Mouse (Mus musculus) lung, embryonic 14.5 days (tissue): ENCODE measurements around the gene Cfap36. TPM values are rescaled to one million over a fixed set of nuclear protein-coding genes. Genes with fewer than 3 reads are reported as not detected.
A peak's percentile ranks its signal among the peaks of the same experiment; 100 is the strongest.

ENCODE experiments used
- ATAC-seq: fragments of 200-750 bp; cut with Nextera tagmentation; 2 replicates; pipeline ENCODE4 v1.8.0; 2017; ENCODE audit warnings: mild to moderate bottlenecking, moderate TSS enrichment, moderate library complexity; ENCODE audit not compliant: insufficient read depth
- DNase-seq: peaks from one replicate; pipeline ENCODE4 v3.0.0-alpha.2; 2015
- H3K27ac ChIP-seq: fragments of 300-500 bp; sonication (generic); 2 replicates; pipeline ENCODE4 v1.5.1; 2014; ENCODE audit warnings: low read depth, mild to moderate bottlenecking, moderate library complexity
- H3K27me3 ChIP-seq: fragments of 300-500 bp; sonication (generic); 2 replicates; pipeline ENCODE4 v1.6.1; 2014; ENCODE audit warnings: low read length, control low read depth; ENCODE audit not compliant: insufficient read depth
- H3K36me3 ChIP-seq: fragments of 300-500 bp; sonication (generic); 2 replicates; pipeline ENCODE4 v1.6.1; 2014; ENCODE audit warnings: control low read depth; ENCODE audit not compliant: insufficient read depth
- H3K4me1 ChIP-seq: fragments of 300-500 bp; sonication (generic); 2 replicates; pipeline ENCODE4 v1.6.1; 2014; ENCODE audit warnings: antibody characterized with exemption, control low read depth; ENCODE audit not compliant: insufficient read depth
- H3K4me2 ChIP-seq: fragments of 300-500 bp; sonication (generic); 2 replicates; pipeline ENCODE4 v1.6.1; 2014; ENCODE audit warnings: mild to moderate bottlenecking
- H3K4me3 ChIP-seq: fragments of 300-500 bp; sonication (generic); 2 replicates; pipeline ENCODE4 v1.5.1; 2014; ENCODE audit warnings: low read depth, low read length
- H3K9ac ChIP-seq: fragments of 300-500 bp; sonication (generic); 2 replicates; pipeline ENCODE4 v1.6.1; 2014
- H3K9me3 ChIP-seq: fragments of 300-500 bp; sonication (generic); 2 replicates; pipeline ENCODE4 v1.6.1; 2016; ENCODE audit warnings: low read depth, low read length, control low read depth
- CTCF ChIP-seq: IDR thresholded peaks from 2 replicates; pipeline ENCODE4 v1.5.1; 2016; ENCODE audit warnings: antibody characterized with exemption, low read depth
- WGBS: fragments of 180-500 bp; shearing (Covaris S2); extraction: QIAGEN DNeasy Blood & Tissue Kit; methylation state at CpG from one replicate; pipeline ENCODE4 v1.1.7; 2014; 5-methylcytosine and 5-hydroxymethylcytosine counted together
- polyA plus RNA-seq: library from polyadenylated mRNA; unstranded; fragments of >200 nt; fragmentation: Nextera tagmentation; extraction: Ambion mirVana; gene quantifications from 2 replicates; pipeline ENCODE4 v1.2.1, GENCODE M21; 2014

Cfap36 gene
- polyA plus RNA-seq, 1 experiment from 2014 or later, result 58.7 TPM

- no peak for DNase-seq
- no peak overlapping the region for H3K27ac ChIP-seq
- 88% methylated on average over 5 of the region's 5 CpGs for WGBS
These were observed 65.5 kb downstream of the Cfap36 start for GRCm38 (mm10) chr11:29181751-29182150.

GRCm38 (mm10) chr11:29180657-29181056 is 66.6 kb downstream of the Cfap36 start:
- DNase-seq (peak; percentile 32), ATAC-seq (no peak)
- no peaks in the 10 kb centered on the region for H3K27me3 ChIP-seq
- no peak overlapping the region for H3K9ac ChIP-seq
- WGBS, result 76% methylated on average over 3 of the region's 3 CpGs
- H3K27ac ChIP-seq, result peak overlapping the region; percentile 18; the same call in 1 of the 2 replicates
- H3K36me3 ChIP-seq, result peaks cover 39% of the 10 kb centered on the region
- H3K4me1 ChIP-seq, result no peaks in the 10 kb centered on the region
- no peaks in the 10 kb centered on the region for H3K9me3 ChIP-seq
- TF ChIP-seq CTCF, result no peak
- no peak overlapping the region for H3K4me3 ChIP-seq
- H3K4me2 ChIP-seq, result no peak overlapping the region

More at GRCm38 (mm10) chr11:29181751-29182150, 65.5 kb downstream of the Cfap36 start:
- Histone ChIP-seq H3K4me3 (no peak overlapping the region), H3K4me2 (no peak overlapping the region), H3K4me1 (no peaks in the 10 kb centered on the region), H3K27me3 (no peaks in the 10 kb centered on the region), H3K9ac (no peak overlapping the region), H3K36me3 (peaks cover 47% of the 10 kb centered on the region), H3K9me3 (no peaks in the 10 kb centered on the region)
- no peak for TF ChIP-seq CTCF
- no peak for ATAC-seq

DNA sequence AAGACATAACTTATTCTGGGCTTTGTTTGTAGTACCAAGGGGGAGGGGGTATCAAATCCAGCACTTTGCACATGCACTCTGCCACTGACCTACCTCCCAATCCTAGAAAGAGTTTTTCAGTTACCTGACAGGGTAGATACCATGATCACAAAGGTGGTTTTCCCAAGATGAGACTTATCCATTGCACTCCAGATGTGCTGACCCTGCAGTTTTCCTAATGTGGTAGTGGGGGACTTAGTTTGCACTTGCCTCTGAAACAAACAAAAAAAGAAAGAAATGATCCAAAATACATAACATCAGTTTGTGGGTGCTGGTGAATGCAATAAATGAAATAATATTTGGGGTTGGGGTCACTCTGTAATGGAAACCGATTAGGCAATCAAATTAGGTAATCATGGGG is 67.9 kb downstream of the Cfap36 start:
- peaks cover 33% of the 10 kb centered on the region for H3K36me3 ChIP-seq
- no peak overlapping the region for H3K27ac ChIP-seq
- H3K9ac ChIP-seq, result no peak overlapping the region
- H3K27me3 ChIP-seq, result no peaks in the 10 kb centered on the region
- TF ChIP-seq CTCF, result no peak
- H3K4me1 ChIP-seq, result no peaks in the 10 kb centered on the region
- ATAC-seq (no peak), DNase-seq (no peak)
- 87% methylated on average over 1 of the region's 1 CpGs for WGBS
- H3K9me3 ChIP-seq, result no peaks in the 10 kb centered on the region
- no peak overlapping the region for H3K4me2 ChIP-seq
- H3K4me3 ChIP-seq, result no peak overlapping the region

GRCm38 (mm10) chr11:29173706-29174436 is 73.3 kb downstream of the Cfap36 start:
- Histone ChIP-seq H3K27ac (peak overlapping the region; percentile 98), H3K9ac (peak overlapping the region; percentile 99), H3K4me3 (peak overlapping the region; percentile 96), H3K27me3 (no peaks in the 10 kb centered on the region), H3K4me2 (peak overlapping the region; percentile 87), H3K4me1 (peaks cover 4% of the 10 kb centered on the region; the same call in 1 of the 2 replicates), H3K36me3 (peaks cover 2% of the 10 kb centered on the region; the same call in 1 of the 2 replicates), H3K9me3 (no peaks in the 10 kb centered on the region)
- ATAC-seq (no peak), DNase-seq (peak; percentile 15)
- WGBS, result 2% methylated on average over 13 of the region's 13 CpGs
- no peak for TF ChIP-seq CTCF

DNA sequence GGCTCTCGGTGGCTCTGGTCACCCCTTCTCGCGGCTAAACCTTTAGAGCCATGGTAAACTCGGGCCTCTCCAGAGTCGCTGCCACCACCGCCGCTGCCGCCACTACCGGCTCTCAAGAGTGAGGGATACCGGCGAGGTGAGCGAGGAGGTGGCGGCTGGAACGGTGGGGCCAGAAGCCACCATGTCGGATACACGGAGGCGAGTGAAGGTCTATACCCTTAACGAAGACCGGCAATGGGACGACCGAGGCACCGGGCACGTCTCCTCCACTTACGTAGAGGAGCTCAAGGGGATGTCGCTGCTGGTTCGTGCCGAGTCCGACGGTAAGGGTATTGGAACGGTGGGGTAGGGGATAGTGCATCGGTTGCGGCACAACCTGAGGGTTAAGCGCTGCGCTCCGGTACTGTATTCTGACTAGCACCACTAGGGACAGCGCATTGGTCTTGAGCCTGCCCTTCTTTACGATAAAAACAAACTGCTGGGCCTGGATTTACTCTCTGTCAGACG is 74.0 kb downstream of the Cfap36 start:
- no peaks in the 10 kb centered on the region for H3K27me3 ChIP-seq
- peaks cover 4% of the 10 kb centered on the region; the same call in 1 of the 2 replicates for H3K4me1 ChIP-seq
- under 1% methylated on average over 38 of the region's 38 CpGs for WGBS
- peak overlapping the region; percentile 96 for H3K4me3 ChIP-seq
- TF ChIP-seq CTCF, result peak; percentile 71
- peak overlapping the region; percentile 98 for H3K27ac ChIP-seq
- no peaks in the 10 kb centered on the region for H3K9me3 ChIP-seq
- H3K4me2 ChIP-seq, result peak overlapping the region; percentile 87
- peak; percentile 73 for ATAC-seq
- peak; percentile 86 for DNase-seq
- H3K36me3 ChIP-seq, result peaks cover 2% of the 10 kb centered on the region; the same call in 1 of the 2 replicates
- peak overlapping the region; percentile 99 for H3K9ac ChIP-seq

DNA sequence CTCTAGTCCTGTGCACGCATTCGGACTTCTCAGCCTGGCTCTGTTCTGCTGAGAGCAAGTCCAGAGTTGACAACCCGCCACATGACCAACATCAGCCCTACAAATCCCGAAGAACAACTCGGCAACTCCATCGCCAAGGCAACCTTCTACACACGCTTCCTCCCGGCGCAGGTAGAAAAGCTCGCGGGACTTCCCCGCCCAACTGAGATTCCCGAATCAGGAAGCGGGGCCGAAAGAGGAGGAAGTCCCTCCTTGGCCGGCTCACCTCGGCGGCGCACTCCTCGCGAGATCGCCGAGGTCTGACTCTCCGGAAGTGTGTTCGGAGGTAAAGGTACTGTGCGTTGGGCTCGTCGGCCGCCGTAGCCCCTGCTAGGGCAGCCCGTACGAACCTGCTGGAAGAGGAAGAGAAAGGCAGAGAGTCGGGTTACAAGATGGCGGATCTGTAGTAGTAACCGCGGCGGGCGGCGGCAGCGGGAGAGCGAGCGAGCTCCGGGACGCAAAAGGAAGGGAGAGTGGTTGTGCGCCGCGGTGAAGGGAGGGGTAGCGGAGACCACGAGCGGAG is 74.6 kb downstream of the Cfap36 start, which contains the start of gene Ppp4r3b:
Gene Ppp4r3b, plus strand, starts transcription at position 328 of the 562 bp plus-strand sequence.
- Histone ChIP-seq H3K4me3 (peak within 1 kb of the TSS; percentile 96), H3K4me1 (peaks cover 4% of the 10 kb centered on the region; the same call in 1 of the 2 replicates), H3K4me2 (peak within 1 kb of the TSS; percentile 87), H3K9ac (peak within 1 kb of the TSS; percentile 99), H3K27me3 (no peaks in the 10 kb centered on the region), H3K27ac (peak within 1 kb of the TSS; percentile 98), H3K9me3 (no peaks in the 10 kb centered on the region), H3K36me3 (peaks cover 2% of the 10 kb centered on the region; the same call in 1 of the 2 replicates)
- ATAC-seq (peak; percentile 98), DNase-seq (peak; percentile 99)
- TF ChIP-seq CTCF, result no peak
- WGBS, result under 1% methylated on average over 50 of the region's 50 CpGs

DNA sequence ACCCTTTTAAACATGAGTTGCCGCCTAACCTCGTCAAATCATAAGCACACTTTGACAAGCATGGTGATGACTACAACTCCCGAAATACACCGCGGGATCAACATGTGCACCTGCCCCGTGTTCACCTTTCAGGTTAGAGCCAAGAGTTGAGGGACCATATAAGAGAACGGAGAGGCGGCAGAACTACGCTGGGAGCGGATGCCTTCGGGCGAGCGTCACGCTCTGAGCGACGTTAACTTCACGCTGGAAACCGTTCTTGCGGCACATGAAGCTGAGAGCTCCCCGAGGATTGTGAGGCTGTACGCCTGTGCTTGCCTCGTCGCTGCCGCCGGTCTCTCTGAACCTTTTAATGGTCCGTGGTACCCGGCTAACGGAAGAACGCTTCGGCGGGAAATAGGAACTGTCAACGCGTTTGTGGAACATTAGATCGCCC is 75.2 kb downstream of the Cfap36 start:
- H3K9me3 ChIP-seq, result no peaks in the 10 kb centered on the region
- H3K4me3 ChIP-seq, result peak overlapping the region; percentile 96
- under 1% methylated on average over 34 of the region's 34 CpGs for WGBS
- H3K4me1 ChIP-seq, result peaks cover 4% of the 10 kb centered on the region; the same call in 1 of the 2 replicates
- H3K36me3 ChIP-seq, result peaks cover 2% of the 10 kb centered on the region; the same call in 1 of the 2 replicates
- ATAC-seq (peak; percentile 33), DNase-seq (peak; percentile 59)
- H3K4me2 ChIP-seq, result peak overlapping the region; percentile 87
- no peak for TF ChIP-seq CTCF
- peak overlapping the region; percentile 99 for H3K9ac ChIP-seq
- H3K27ac ChIP-seq, result peak overlapping the region; percentile 82
- H3K27me3 ChIP-seq, result no peaks in the 10 kb centered on the region

Other genes starting within 250 kb of the Cfap36 start
- 42.0 and 43.2 TPM in 2 replicates for gene Pnpt1, start 116.7 kb downstream of the Cfap36 start, polyA plus RNA-seq
- 80.7 and 84.6 TPM in 2 replicates for gene Ppp4r3b, start 74.5 kb downstream of the Cfap36 start, polyA plus RNA-seq
- gene Ccdc88a, start 126.2 kb upstream of the Cfap36 start, polyA plus RNA-seq, result 33.7 and 35.4 TPM in 2 replicates